Mouse (Mus musculus) hindbrain, embryonic 15.5 days (tissue): Measurements from ENCODE around the gene Ovol1. TPM values are rescaled to one million over a fixed set of nuclear protein-coding genes. Genes with fewer than 3 reads are reported as not detected.
A peak's percentile ranks its signal among the peaks of the same experiment; 100 is the strongest.

Source experiments
- ATAC-seq: fragments of 200-750 bp; cut with Nextera tagmentation; 2 replicates; pipeline ENCODE4 v1.8.0; 2017; ENCODE audit warnings: low read depth, moderate number of reproducible peaks, moderate TSS enrichment; ENCODE audit not compliant: low FRiP score
- H3K27ac ChIP-seq: fragments of 300-500 bp; sonication (generic); replicated peaks from 2 replicates; pipeline ENCODE4 v1.5.1; 2015; ENCODE audit warnings: mild to moderate bottlenecking, inconsistent platforms
- H3K27me3 ChIP-seq: fragments of 300-500 bp; sonication (generic); 2 replicates; pipeline ENCODE4 v1.6.1; 2015; ENCODE audit warnings: control low read depth, inconsistent platforms
- H3K36me3 ChIP-seq: fragments of 300-500 bp; sonication (generic); 2 replicates; pipeline ENCODE4 v1.6.1; 2015; ENCODE audit warnings: control low read depth, inconsistent platforms
- H3K4me1 ChIP-seq: fragments of 300-500 bp; sonication (generic); replicated peaks from 2 replicates; pipeline ENCODE4 v1.6.1; 2015; ENCODE audit warnings: control low read depth, inconsistent platforms
- H3K4me2 ChIP-seq: fragments of 300-500 bp; sonication (generic); 2 replicates; pipeline ENCODE4 v1.6.1; 2015; ENCODE audit warnings: moderate library complexity, mild to moderate bottlenecking, inconsistent platforms
- H3K4me3 ChIP-seq: fragments of 300-500 bp; sonication (generic); 2 replicates; pipeline ENCODE4 v1.5.1; 2015; ENCODE audit warnings: mild to moderate bottlenecking, inconsistent platforms
- H3K9ac ChIP-seq: fragments of 300-500 bp; sonication (generic); 2 replicates; pipeline ENCODE4 v1.6.1; 2015; ENCODE audit warnings: inconsistent platforms
- H3K9me3 ChIP-seq: fragments of 300-500 bp; sonication (generic); 2 replicates; pipeline ENCODE4 v1.6.1; 2016; ENCODE audit warnings: control low read depth, inconsistent platforms
- WGBS: fragments of 180-500 bp; shearing (Covaris S2); methylation state at CpG from one replicate; pipeline ENCODE4 v1.1.7; 2015; 5-methylcytosine and 5-hydroxymethylcytosine counted together
- polyA plus RNA-seq: library from polyadenylated mRNA; unstranded; fragments of >200 nt; fragmentation: Nextera tagmentation; extraction: Ambion mirVana; gene quantifications from 2 replicates; pipeline ENCODE4 v1.2.1, GENCODE M21; 2015

Ovol1 gene
- polyA plus RNA-seq, 1 experiment from 2014 or later: not detected

DNA sequence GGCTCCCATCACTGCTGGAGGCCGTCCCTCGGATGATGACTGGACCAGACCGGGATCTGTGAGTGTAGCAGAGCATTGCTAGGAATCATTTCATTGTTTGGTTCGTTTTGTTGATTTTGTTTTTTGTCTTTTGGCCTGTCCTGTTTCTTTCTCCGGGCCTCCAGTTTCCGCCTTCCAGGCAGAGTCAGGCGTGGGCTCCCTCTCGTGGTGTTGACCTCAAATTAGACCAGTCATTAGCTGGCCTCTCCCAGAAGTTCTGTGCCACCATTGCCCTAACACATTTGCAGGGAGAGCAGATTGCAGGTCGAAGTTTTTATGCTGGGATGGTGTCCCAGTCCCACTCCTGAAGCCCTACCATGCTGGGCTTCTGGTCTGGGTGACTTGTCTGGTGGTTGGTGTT lies 28.7 kb upstream of the Ovol1 start:
- Histone ChIP-seq H3K9me3 (no peaks in the 10 kb centered on the region), H3K36me3 (no peaks in the 10 kb centered on the region), H3K27ac (no peak overlapping the region), H3K4me2 (no peak overlapping the region), H3K9ac (no peak overlapping the region), H3K4me1 (no peaks in the 10 kb centered on the region), H3K27me3 (no peaks in the 10 kb centered on the region), H3K4me3 (no peak overlapping the region)
- no peak for ATAC-seq
- WGBS: 79% methylated on average over 9 of the region's 9 CpGs

DNA sequence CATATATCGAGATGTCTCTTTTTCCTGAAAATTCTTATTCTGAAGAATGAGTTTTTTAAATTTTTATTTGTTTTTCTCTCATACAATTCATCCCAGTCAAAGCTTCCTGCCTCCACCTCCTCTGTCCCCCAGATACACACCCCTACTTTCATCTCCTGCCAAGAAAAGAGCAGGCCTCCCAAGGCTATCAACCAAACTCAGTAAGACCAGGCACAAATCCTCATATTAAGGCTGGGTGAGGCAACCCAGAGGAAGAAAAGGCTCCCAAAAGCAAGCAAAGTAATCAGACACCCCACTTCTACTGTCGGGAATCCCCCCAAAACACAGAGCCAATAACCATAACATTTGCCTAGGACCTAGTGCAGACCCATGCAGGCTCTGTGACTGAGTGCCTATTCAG lies 21.5 kb upstream of the Ovol1 start:
- 81% methylated on average over 2 of the region's 2 CpGs for WGBS
- ATAC-seq: no peak
- Histone ChIP-seq H3K4me2 (no peak overlapping the region), H3K9ac (no peak overlapping the region), H3K4me1 (no peaks in the 10 kb centered on the region), H3K27ac (no peak overlapping the region), H3K4me3 (no peak overlapping the region), H3K36me3 (no peaks in the 10 kb centered on the region), H3K9me3 (no peaks in the 10 kb centered on the region), H3K27me3 (no peaks in the 10 kb centered on the region)

DNA sequence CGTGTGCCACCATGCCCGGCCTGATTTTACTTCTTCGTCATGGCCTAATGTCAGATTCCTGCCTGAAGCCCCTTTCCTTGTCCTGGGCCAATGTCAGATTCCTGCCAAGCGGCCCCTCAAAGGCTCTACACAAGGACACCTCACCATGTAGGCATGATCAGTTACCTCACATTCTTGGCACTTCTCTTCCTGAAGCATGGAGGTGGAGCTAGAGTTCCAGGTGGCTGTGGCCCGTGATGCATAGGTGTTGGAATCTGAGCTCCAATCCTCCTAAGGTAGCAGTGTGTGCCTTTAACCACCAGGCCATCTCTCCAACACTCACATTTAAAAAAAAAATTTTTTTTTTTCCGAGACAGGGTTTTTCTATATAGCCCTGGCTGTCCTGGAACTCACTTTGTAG lies 20.3 kb upstream of the Ovol1 start:
- no peaks in the 10 kb centered on the region for H3K9me3 ChIP-seq
- H3K27me3 ChIP-seq: no peaks in the 10 kb centered on the region
- no peaks in the 10 kb centered on the region for H3K36me3 ChIP-seq
- no peak for ATAC-seq
- H3K9ac ChIP-seq: no peak overlapping the region
- no peak overlapping the region for H3K4me3 ChIP-seq
- no peak overlapping the region for H3K27ac ChIP-seq
- H3K4me1 ChIP-seq: no peaks in the 10 kb centered on the region
- H3K4me2 ChIP-seq: no peak overlapping the region
- WGBS: 90% methylated on average over 6 of the region's 6 CpGs

DNA sequence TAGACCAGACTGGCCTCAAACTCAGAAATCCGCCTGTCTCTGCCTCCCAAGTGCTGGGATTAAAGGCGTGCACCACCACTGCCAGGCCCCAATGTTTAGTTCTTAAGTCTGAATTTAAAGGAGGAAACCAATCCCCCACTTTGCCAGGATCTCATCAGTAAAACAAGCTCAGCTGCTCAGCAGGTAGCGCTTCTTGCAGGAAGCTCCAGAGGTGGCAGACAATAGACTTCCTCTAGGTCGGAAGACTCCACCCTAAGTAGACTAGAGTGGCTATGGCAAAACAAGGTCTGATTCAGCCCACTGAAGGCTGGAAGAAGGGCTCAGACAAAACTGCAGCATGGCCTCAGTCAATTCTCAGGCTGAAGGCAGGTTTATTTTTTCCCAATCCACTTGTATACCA lies 19.5 kb upstream of the Ovol1 start:
- Histone ChIP-seq H3K9ac (no peak overlapping the region), H3K36me3 (no peaks in the 10 kb centered on the region), H3K27ac (no peak overlapping the region), H3K4me2 (no peak overlapping the region), H3K4me1 (no peaks in the 10 kb centered on the region), H3K9me3 (no peaks in the 10 kb centered on the region), H3K27me3 (no peaks in the 10 kb centered on the region), H3K4me3 (no peak overlapping the region)
- WGBS: 74% methylated on average over 4 of the region's 4 CpGs
- no peak for ATAC-seq

DNA sequence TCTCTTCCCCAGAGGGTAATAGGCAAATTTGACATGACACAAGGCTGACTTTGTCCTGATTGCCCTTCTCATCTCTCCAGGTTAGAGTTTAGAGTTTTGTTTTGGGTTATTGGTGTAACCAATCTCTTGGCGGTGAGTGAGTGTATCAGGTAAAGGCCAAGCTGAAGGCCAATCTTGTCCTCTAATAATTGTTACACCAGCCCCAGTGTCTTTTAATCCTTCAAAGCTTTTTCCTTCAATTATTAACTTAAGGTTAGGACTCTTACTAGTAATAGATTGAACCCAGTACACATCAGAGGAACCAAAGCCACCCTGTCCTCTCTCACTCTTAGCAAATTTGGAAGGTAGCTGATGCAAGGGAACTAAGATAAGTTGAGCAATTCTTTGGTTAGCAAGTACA lies 14.9 kb upstream of the Ovol1 start:
- H3K4me1 ChIP-seq: no peaks in the 10 kb centered on the region
- no peak overlapping the region for H3K9ac ChIP-seq
- no peak overlapping the region for H3K4me2 ChIP-seq
- H3K9me3 ChIP-seq: no peaks in the 10 kb centered on the region
- ATAC-seq: no peak
- H3K4me3 ChIP-seq: no peak overlapping the region
- no peaks in the 10 kb centered on the region for H3K27me3 ChIP-seq
- peaks cover 7% of the 10 kb centered on the region; the same call in 1 of the 2 replicates for H3K36me3 ChIP-seq
- H3K27ac ChIP-seq: no peak overlapping the region
- WGBS: 84% methylated on average over 1 of the region's 1 CpGs

DNA sequence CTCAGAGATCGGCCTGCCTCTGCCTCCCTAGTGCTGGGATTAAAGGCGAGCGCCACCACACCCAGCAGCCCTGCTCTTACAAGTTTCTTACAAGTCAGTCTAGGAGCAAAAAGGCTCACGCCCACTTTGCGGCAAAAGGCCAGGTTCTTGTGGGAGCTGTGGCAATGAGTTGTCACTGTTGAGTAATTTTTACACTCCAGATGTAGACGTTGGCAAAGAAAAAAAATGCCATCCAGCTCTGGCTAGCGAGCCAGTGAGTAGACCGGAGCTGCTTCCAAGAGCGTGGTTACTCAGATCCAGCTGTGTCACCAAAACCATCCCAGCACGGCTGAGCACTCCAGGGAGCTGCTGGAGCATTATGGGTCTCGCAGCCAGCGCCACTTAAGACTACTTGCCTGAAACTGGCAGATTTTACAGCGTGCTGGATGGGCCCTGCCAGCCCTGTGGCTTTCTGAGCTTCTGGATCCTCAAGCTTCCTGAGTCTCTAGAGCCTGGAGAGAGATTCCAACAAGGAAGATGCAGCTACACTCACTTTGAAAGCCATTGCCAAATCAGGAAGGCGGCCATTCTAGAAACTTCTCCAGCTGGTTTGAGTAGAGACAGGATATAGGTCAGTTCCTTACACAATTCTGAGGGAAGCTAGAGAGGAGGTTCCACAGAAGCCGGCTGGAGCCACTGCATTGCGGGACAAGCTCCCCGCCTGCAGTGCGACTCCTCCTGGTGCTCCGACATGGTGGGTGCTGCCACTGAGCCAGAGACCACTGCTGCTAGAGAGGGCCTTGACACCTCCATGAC lies 12.1 kb upstream of the Ovol1 start:
- no peak overlapping the region for H3K27ac ChIP-seq
- H3K4me1 ChIP-seq: peaks cover 11% of the 10 kb centered on the region
- no peak overlapping the region for H3K9ac ChIP-seq
- WGBS: 85% methylated on average over 19 of the region's 19 CpGs
- H3K36me3 ChIP-seq: peaks cover 12% of the 10 kb centered on the region; the same call in 1 of the 2 replicates
- no peaks in the 10 kb centered on the region for H3K27me3 ChIP-seq
- no peaks in the 10 kb centered on the region for H3K9me3 ChIP-seq
- H3K4me3 ChIP-seq: no peak overlapping the region
- H3K4me2 ChIP-seq: no peak overlapping the region
- ATAC-seq: no peak

DNA sequence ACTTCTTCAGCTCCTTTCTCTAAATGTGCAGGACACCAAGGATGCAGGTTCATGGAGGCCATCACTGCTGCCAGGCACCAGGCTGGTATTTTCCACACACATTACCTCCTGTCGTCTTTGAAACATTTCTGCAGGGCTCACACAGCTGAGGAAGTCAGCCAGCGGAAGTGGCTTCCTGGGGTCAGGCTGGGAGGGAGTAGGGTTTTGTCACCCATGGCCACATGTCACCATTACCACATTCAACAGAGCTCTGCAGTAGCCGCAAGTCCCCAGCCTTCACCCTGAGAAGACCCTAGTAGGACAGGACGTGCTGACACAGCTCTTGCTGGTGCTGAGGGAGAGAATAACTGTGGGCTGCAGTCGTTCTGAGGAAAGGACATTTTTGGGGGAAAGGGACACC lies 11.4 kb upstream of the Ovol1 start:
- H3K9me3 ChIP-seq: no peaks in the 10 kb centered on the region
- ATAC-seq: no peak
- H3K4me1 ChIP-seq: peaks cover 17% of the 10 kb centered on the region
- H3K36me3 ChIP-seq: peaks cover 12% of the 10 kb centered on the region; the same call in 1 of the 2 replicates
- whole genome bisulfite sequencing: 78% methylated on average over 5 of the region's 5 CpGs
- no peak overlapping the region for H3K4me2 ChIP-seq
- H3K27me3 ChIP-seq: no peaks in the 10 kb centered on the region
- H3K9ac ChIP-seq: no peak overlapping the region
- H3K27ac ChIP-seq: no peak overlapping the region
- no peak overlapping the region for H3K4me3 ChIP-seq

DNA sequence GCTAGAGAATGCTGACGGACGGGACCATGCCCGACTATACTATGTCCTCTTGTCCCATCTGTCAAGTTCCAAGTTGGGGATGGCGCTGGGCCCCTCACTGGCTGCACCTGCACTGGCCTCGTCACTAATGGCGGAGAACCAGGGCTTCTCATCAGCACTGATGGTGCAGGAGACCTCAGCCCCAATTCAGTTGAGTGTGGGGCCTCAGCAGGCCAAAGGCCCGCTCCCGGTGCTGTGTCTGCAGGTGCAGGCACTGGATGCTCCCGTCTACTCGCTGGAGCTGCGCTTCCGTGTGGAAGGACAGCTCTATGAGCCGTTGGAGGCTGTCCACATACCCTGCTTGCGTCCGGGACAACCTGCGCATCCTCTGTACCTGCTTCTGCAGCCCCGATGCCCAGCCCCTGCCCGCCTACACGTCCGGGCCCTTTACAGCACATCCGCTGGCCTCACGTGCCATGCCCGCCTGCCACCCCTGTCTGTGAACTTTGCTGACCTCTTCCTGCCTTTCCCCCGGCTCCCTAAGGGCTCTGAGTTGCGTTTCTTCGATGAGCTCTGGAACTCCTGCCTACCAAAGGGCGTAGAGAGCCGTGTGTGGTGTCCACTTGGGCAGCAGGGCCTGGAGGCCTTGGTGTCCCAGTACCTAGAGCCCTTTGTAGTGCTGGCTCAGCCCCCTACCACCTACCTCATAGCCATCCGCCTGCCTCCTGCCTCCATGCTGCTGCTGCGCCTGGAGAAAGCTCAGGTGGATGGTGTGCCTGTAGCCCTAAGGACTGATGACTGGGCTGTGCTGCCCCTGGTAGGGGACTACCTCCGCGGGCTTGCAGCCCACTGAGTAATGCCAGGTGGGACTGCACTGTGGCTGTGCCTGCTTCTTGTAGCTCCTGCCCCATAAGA lies 10.2 kb upstream of the Ovol1 start:
- Histone ChIP-seq H3K36me3 (peaks cover 12% of the 10 kb centered on the region; the same call in 1 of the 2 replicates), H3K4me3 (no peak overlapping the region), H3K27ac (no peak overlapping the region), H3K4me1 (peaks cover 19% of the 10 kb centered on the region), H3K9ac (no peak overlapping the region), H3K4me2 (no peak overlapping the region), H3K27me3 (peaks cover 9% of the 10 kb centered on the region), H3K9me3 (no peaks in the 10 kb centered on the region)
- no peak for ATAC-seq
- 90% methylated on average over 32 of the region's 32 CpGs for WGBS

DNA sequence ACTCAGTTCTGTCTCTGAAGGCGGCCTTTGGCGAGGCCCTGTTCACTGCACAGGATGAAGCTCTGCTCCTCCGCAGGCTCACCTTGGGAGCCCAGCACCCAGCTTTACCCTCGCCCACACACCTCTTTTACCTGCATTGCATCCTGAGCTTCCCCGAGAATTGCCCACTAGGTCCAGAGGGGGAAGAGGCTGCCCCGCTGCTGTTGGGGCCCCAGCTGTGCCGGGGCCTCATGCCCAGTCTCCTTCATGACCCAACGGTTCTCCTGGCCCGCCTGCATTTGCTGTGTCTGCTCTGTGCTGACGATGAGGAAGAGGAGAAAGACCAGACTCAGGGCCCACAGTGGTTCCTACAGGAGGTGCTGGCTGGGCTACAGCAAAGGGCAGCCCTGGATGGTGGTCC lies 9.1 kb upstream of the Ovol1 start:
- no peak overlapping the region for H3K4me2 ChIP-seq
- peaks cover 19% of the 10 kb centered on the region for H3K4me1 ChIP-seq
- H3K9ac ChIP-seq: no peak overlapping the region
- no peak overlapping the region for H3K27ac ChIP-seq
- H3K9me3 ChIP-seq: no peaks in the 10 kb centered on the region
- WGBS: 89% methylated on average over 10 of the region's 10 CpGs
- H3K36me3 ChIP-seq: peaks cover 12% of the 10 kb centered on the region; the same call in 1 of the 2 replicates
- H3K27me3 ChIP-seq: peaks cover 14% of the 10 kb centered on the region
- ATAC-seq: no peak
- no peak overlapping the region for H3K4me3 ChIP-seq

DNA sequence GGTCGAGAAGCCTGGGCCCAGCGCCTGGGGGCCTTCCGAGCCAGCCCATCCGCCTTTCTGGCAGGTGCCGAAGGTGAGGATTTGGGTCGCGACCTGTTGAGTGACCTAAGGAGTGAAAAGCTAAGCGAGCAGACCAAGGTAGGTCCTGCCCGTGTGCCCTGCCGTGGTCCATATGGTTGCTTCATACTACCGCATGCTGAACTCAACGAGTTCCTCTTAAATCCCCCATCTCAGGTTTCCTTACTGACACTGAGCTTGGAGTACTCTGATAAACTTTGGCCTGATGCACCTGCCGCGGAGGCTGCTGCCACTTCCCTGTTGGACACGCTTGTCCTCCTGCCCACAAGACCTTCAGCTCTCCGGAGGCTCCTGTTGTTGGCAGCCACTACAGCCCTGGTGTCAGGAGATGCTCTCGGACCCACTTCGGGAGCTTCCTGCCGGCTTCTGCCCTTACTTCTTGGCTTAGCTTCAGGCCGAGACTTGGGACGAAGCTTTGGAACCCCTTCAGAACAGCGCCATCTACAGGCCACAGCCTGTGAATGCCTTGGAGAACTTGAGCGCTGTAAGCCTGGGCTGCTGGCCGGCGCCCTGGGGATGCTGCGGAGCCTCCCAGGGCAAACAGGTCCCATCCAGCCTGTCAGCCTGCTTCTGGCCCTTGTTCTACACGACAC lies 8.2 kb upstream of the Ovol1 start:
- Histone ChIP-seq H3K9ac (peak overlapping the region; percentile 79), H3K36me3 (peaks cover 12% of the 10 kb centered on the region; the same call in 1 of the 2 replicates), H3K9me3 (no peaks in the 10 kb centered on the region), H3K27ac (peak overlapping the region; percentile 80; the same call in 1 of the 2 replicates), H3K4me3 (peak overlapping the region; percentile 82), H3K4me2 (peak overlapping the region; percentile 98), H3K27me3 (peaks cover 23% of the 10 kb centered on the region), H3K4me1 (peaks cover 19% of the 10 kb centered on the region)
- 8% methylated on average over 27 of the region's 27 CpGs for WGBS
- ATAC-seq: peak; percentile 4; the same call in 1 of the 2 replicates

DNA sequence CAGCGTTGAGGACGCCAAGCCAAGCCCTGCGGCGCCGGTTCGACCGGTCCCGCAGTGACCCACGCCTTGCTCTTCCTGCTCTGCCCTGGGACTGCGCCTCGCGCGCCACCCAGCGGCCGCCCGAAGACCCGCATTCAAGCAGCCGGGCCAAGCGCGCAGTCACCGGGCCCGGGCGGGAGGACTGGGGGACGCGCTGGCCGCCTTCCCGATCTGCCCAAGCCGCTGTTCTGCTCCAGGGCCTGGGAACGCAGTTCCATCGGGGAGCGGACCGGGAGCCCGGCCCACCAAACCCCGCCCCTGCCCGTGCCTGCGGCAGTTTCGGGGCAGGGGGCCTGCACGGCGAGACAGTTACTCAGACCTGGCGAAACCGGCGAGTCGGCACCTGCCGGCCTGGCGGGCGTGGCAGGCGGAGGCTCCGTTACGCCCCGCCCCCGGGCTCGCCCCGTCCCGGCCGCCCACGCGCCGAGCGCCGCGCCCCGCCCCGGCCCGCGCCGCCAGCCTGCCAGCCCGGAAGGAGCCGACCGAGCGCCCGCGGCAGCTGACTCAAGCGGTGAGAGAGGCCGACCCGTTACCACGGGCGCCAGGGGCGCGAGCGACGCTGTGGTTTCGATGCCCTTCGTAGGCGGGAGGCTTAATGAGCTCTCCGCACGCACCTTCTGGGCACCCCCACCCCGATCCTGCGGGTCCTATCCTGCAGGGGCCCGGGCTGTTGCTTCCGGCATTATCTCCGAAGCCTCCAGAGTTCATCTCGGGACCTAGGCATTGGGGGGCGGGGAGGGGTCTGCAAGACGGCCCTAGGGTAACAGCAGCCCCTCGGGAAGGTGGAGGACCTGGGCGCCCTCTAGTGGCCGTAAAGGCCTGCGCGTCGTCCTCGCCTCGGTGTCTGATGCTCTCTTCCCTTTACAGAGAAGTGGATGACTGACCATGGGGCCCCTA lies 7.4 kb upstream of the Ovol1 start, which contains the start of gene Ap5b1:
Gene Ap5b1 (plus strand): TSS at position 492 of the 936 bp plus-strand sequence.
- Histone ChIP-seq H3K36me3 (peaks cover 12% of the 10 kb centered on the region; the same call in 1 of the 2 replicates), H3K27ac (peak within 1 kb of the TSS; percentile 80), H3K27me3 (peaks cover 31% of the 10 kb centered on the region), H3K9ac (peak within 1 kb of the TSS; percentile 79), H3K4me3 (peak within 1 kb of the TSS; percentile 82), H3K4me2 (peak within 1 kb of the TSS; percentile 98), H3K4me1 (peaks cover 19% of the 10 kb centered on the region), H3K9me3 (no peaks in the 10 kb centered on the region)
- peak; percentile 90 for ATAC-seq
- WGBS: under 1% methylated on average over 99 of the region's 102 CpGs
